Mouse (Mus musculus) liver, embryonic 16.5 days (tissue): ENCODE measurements around the gene Trem1. TPM values are rescaled to one million over a fixed set of nuclear protein-coding genes. Genes with fewer than 3 reads are reported as not detected.

Source experiments
- ATAC-seq: fragments of 200-750 bp; cut with Nextera tagmentation; 2 replicates; pipeline ENCODE4 v1.8.0; 2017; ENCODE audit warnings: low read depth, mild to moderate bottlenecking, moderate number of reproducible peaks, moderate library complexity
- H3K27ac ChIP-seq: fragments of 300-500 bp; sonication (generic); 2 replicates; pipeline ENCODE4 v1.5.1; 2014; ENCODE audit warnings: mild to moderate bottlenecking, low read length
- H3K27me3 ChIP-seq: fragments of 300-500 bp; sonication (generic); 2 replicates; pipeline ENCODE4 v1.6.1; 2014; ENCODE audit warnings: low read depth, low read length, mixed read lengths; ENCODE audit not compliant: control insufficient read depth, insufficient read depth
- H3K36me3 ChIP-seq: fragments of 300-500 bp; sonication (generic); 2 replicates; pipeline ENCODE4 v1.6.1; 2014; ENCODE audit warnings: mild to moderate bottlenecking; ENCODE audit not compliant: control insufficient read depth, insufficient read depth
- H3K4me1 ChIP-seq: fragments of 300-500 bp; sonication (generic); 2 replicates; pipeline ENCODE4 v1.6.1; 2014; ENCODE audit warnings: low read depth, low read length, mixed read lengths; ENCODE audit not compliant: control insufficient read depth
- H3K4me2 ChIP-seq: fragments of 300-500 bp; sonication (generic); 2 replicates; pipeline ENCODE4 v1.6.1; 2014; ENCODE audit warnings: low read depth, low read length, mixed read lengths
- H3K4me3 ChIP-seq: fragments of 300-500 bp; sonication (generic); 2 replicates; pipeline ENCODE4 v1.5.1; 2014; ENCODE audit warnings: low read depth, mild to moderate bottlenecking, low read length
- H3K9ac ChIP-seq: fragments of 300-500 bp; sonication (generic); 2 replicates; pipeline ENCODE4 v1.6.1; 2014; ENCODE audit warnings: low read depth, low read length
- H3K9me3 ChIP-seq: fragments of 300-500 bp; sonication (generic); replicated peaks from 2 replicates; pipeline ENCODE4 v1.6.1; 2016; ENCODE audit warnings: low read length; ENCODE audit not compliant: control insufficient read depth
- WGBS: fragments of 180-500 bp; shearing (Covaris S2); extraction: QIAGEN DNeasy Blood & Tissue Kit; methylation state at CpG from one replicate; pipeline ENCODE4 v1.1.7; 2014; ENCODE audit not compliant: insufficient replicate concordance; 5-methylcytosine and 5-hydroxymethylcytosine counted together
- polyA plus RNA-seq: library from polyadenylated mRNA; unstranded; fragments of >200 nt; fragmentation: Nextera tagmentation; extraction: Ambion mirVana; gene quantifications from 2 replicates; pipeline ENCODE4 v1.2.1, GENCODE M21; 2015

Trem1 gene
- 1.6 TPM in 2 replicates for polyA plus RNA-seq

DNA sequence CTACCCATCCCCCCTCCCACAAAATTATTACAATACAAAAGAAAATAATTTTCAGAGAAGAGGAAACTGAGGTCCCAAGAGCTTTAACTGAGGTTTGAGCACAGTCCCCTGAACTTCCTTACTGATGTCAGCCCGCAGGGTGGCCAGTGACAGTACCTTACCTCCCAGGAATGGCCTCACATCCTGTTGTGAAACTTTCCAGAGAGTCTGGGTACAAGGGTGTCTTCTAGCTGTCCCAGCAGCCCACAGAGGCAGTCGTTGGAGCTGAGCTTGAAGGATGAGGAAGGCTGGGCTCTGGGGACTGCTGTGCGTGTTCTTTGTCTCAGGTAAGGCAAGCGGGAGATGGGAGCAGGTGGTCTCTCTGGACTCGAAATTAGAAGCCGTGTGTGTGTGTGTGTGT is at the start of gene Trem1:
Gene Trem1, plus strand, starts transcription at position 251 of the 400 bp plus-strand sequence.
- Histone ChIP-seq H3K27ac (no peak within 1 kb of the TSS), H3K27me3 (no peaks in the 10 kb centered on the region), H3K36me3 (no peaks in the 10 kb centered on the region), H3K9me3 (no peaks in the 10 kb centered on the region), H3K4me1 (no peaks in the 10 kb centered on the region), H3K4me3 (no peak within 1 kb of the TSS), H3K9ac (no peak within 1 kb of the TSS), H3K4me2 (no peak within 1 kb of the TSS)
- WGBS = 33% methylated on average over 6 of the region's 6 CpGs
- peak; percentile 21; the same call in 1 of the 2 replicates for ATAC-seq

GRCm38 (mm10) chr17:48185252-48185651 is 47.3 kb upstream of the Trem1 start:
- no peaks in the 10 kb centered on the region for H3K4me1 ChIP-seq
- H3K27me3 ChIP-seq = no peaks in the 10 kb centered on the region
- H3K4me3 ChIP-seq = no peak overlapping the region
- ATAC-seq = no peak
- H3K9ac ChIP-seq = no peak overlapping the region
- H3K36me3 ChIP-seq = no peaks in the 10 kb centered on the region
- WGBS = 26% methylated on average over 5 of the region's 5 CpGs
- no peak overlapping the region for H3K4me2 ChIP-seq
- H3K27ac ChIP-seq = no peak overlapping the region
- no peaks in the 10 kb centered on the region for H3K9me3 ChIP-seq

DNA sequence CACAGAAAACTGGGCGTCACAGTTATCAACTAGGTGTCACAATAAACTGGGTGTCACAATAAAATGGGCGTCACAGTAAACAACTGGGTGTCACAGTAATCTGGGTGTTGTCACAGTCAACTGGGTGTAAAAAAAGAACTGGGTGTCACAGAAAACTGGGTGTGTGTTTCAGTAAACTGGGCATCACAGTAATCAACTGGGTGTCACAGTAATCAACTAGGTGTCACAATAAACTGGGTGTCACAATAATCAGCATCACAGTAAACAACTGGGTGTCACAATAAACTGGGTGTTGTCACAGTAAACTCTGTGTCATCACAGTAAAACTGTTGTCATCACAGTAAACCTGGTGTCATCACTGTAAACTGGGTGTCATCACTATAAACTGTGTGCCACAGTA is 40.2 kb upstream of the Trem1 start:
- 48% methylated on average over 2 of the region's 2 CpGs for WGBS
- Histone ChIP-seq H3K9ac (no peak overlapping the region), H3K4me2 (no peak overlapping the region), H3K27ac (no peak overlapping the region), H3K4me1 (no peaks in the 10 kb centered on the region), H3K36me3 (no peaks in the 10 kb centered on the region), H3K27me3 (no peaks in the 10 kb centered on the region), H3K4me3 (no peak overlapping the region), H3K9me3 (no peaks in the 10 kb centered on the region)
- no peak for ATAC-seq

- 79% methylated on average over 12 of the region's 12 CpGs for WGBS
- H3K9me3 ChIP-seq = peaks cover 6% of the 10 kb centered on the region
- H3K4me3 ChIP-seq = no peak overlapping the region
- no peaks in the 10 kb centered on the region for H3K27me3 ChIP-seq
- no peak for ATAC-seq
- H3K36me3 ChIP-seq = no peaks in the 10 kb centered on the region
- no peak overlapping the region for H3K9ac ChIP-seq
- H3K4me2 ChIP-seq = no peak overlapping the region
- no peak overlapping the region for H3K27ac ChIP-seq
- H3K4me1 ChIP-seq = no peaks in the 10 kb centered on the region
Measured at GRCm38 (mm10) chr17:48203086-48203485, 29.5 kb upstream of the Trem1 start.

DNA sequence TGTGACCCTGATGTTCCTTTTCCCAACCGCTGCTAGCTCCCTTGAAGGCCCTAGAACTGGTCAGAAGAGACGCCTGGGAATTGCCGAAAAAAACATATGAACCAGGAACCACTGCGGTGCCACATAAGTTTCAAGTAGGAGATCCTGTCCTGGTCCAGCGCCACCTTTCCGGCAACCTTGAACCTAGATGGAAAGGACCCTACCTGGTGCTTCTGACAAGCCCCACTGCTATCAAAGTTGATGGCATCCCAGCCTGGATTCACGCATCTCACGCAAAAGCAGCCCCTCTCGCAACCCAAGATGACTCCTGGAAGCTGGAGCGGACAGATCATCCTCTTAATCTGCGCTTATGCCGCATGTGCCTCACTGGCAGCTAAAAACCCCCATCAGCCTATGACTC is 20.0 kb upstream of the Trem1 start:
- no peaks in the 10 kb centered on the region for H3K27me3 ChIP-seq
- no peak overlapping the region for H3K4me3 ChIP-seq
- no peaks in the 10 kb centered on the region for H3K9me3 ChIP-seq
- H3K4me1 ChIP-seq = no peaks in the 10 kb centered on the region
- no peak for ATAC-seq
- no peak overlapping the region for H3K4me2 ChIP-seq
- H3K9ac ChIP-seq = no peak overlapping the region
- 83% methylated on average over 12 of the region's 12 CpGs for WGBS
- no peaks in the 10 kb centered on the region for H3K36me3 ChIP-seq
- H3K27ac ChIP-seq = no peak overlapping the region

- Histone ChIP-seq H3K9me3 (no peaks in the 10 kb centered on the region), H3K27ac (no peak overlapping the region), H3K4me1 (no peaks in the 10 kb centered on the region), H3K4me3 (no peak overlapping the region), H3K4me2 (no peak overlapping the region), H3K9ac (no peak overlapping the region), H3K36me3 (no peaks in the 10 kb centered on the region), H3K27me3 (no peaks in the 10 kb centered on the region)
- no peak for ATAC-seq
- WGBS = 57% methylated on average over 5 of the region's 5 CpGs
Measured at GRCm38 (mm10) chr17:48213511-48213910, 19.1 kb upstream of the Trem1 start.

DNA sequence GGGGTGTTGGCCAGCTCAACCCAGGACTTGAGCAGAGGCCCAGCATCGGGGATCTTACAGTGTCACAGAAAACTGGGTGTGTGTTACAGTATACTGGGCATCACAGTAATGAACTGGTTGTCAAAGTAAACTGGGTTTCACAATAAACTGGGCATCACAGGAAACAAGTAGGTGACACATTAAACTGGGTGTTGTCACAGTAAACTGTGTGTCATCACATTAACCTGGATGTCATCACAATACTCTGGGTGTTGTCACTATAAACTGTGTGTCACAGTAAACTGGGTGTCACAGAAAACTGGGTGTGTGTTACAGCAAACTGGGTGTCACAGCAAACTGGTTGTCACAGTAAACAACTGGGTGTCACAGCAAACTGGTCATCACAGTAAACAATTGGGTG is 17.1 kb upstream of the Trem1 start:
- Histone ChIP-seq H3K9ac (no peak overlapping the region), H3K4me3 (no peak overlapping the region), H3K27me3 (no peaks in the 10 kb centered on the region), H3K27ac (no peak overlapping the region), H3K4me2 (no peak overlapping the region), H3K4me1 (no peaks in the 10 kb centered on the region), H3K36me3 (no peaks in the 10 kb centered on the region), H3K9me3 (no peaks in the 10 kb centered on the region)
- no peak for ATAC-seq
- WGBS = 73% methylated on average over 1 of the region's 1 CpGs

DNA sequence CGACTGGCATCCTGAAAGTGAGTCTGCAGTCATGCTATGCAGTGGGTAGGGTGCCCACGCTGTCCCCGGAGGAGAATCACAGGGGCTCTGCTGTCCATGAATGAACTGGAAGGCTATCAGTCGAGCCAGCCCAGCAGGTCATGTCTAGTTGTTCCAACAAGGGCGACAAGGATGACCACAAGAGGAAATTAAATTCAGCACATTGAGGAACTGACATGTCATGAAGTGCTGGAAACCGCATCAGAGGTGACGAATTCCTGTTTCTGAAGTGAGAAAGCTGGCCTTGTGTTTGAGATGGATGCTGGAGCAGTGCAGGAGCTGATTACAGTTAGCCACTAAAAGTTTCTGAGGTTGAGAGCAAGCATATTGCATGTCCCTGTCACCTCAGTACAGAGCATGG is 1.9 kb upstream of the Trem1 start:
- no peak for ATAC-seq

GRCm38 (mm10) chr17:48233789-48234188 is 1.2 kb downstream of the Trem1 start:
- 69% methylated on average over 4 of the region's 4 CpGs for WGBS
- no peaks in the 10 kb centered on the region for H3K9me3 ChIP-seq
- no peaks in the 10 kb centered on the region for H3K27me3 ChIP-seq
- no peak overlapping the region for H3K27ac ChIP-seq
- no peak for ATAC-seq
- no peak overlapping the region for H3K9ac ChIP-seq
- H3K36me3 ChIP-seq = no peaks in the 10 kb centered on the region
- no peak overlapping the region for H3K4me3 ChIP-seq
- H3K4me2 ChIP-seq = no peak overlapping the region
- H3K4me1 ChIP-seq = no peaks in the 10 kb centered on the region

More for the DNA sequence above, 1.9 kb upstream of the Trem1 start:
- no peak overlapping the region for H3K9ac ChIP-seq
- no peak overlapping the region for H3K4me3 ChIP-seq
- H3K27me3 ChIP-seq = no peaks in the 10 kb centered on the region
- 29% methylated on average over 7 of the region's 7 CpGs for WGBS
- H3K4me1 ChIP-seq = no peaks in the 10 kb centered on the region
- no peak overlapping the region for H3K27ac ChIP-seq
- no peaks in the 10 kb centered on the region for H3K9me3 ChIP-seq
- no peaks in the 10 kb centered on the region for H3K36me3 ChIP-seq
- no peak overlapping the region for H3K4me2 ChIP-seq
